Mouse (Mus musculus): ENCODE results near the gene Xpa.
A peak's percentile ranks its signal among the peaks of the same experiment; 100 is the strongest.

The Xpa gene

GRCm38 (mm10) chr4:46144323-46144722, 51.8 kb downstream of the Xpa start:
- no peak for DNase-seq (ENCODE audit: low spot score in 2 of 2)

GRCm38 (mm10) chr4:46138287-46139222, 57.6 kb downstream of the Xpa start, which contains the start of the genes Ncbp1 and Tstd2:
Ncbp1 (plus strand) TSS chr4:46138613.
Tstd2 (minus strand) TSS chr4:46138694.
- peak; percentile 86 to 87 for DNase-seq (ENCODE audit: low spot score in 2 of 2)

GRCm38 (mm10) chr4:46137629-46138286, 58.4 kb downstream of the Xpa start:
- DNase-seq (ENCODE audit: low spot score in 2 of 2): no peak

- DNase-seq (ENCODE audit: low spot score in 2 of 2): no peak
Observed at GRCm38 (mm10) chr4:46131791-46132190, 64.3 kb downstream of the Xpa start.

GRCm38 (mm10) chr4:46130221-46130620, 65.9 kb downstream of the Xpa start:
- no peak for DNase-seq (ENCODE audit: low spot score in 2 of 2)

GRCm38 (mm10) chr4:46129311-46130004, 66.7 kb downstream of the Xpa start:
- no peak for DNase-seq (ENCODE audit: low spot score in 2 of 2)

- peak; percentile 62 to 73 for DNase-seq (ENCODE audit: low spot score in 2 of 2)
Observed at GRCm38 (mm10) chr4:46126541-46126940, 69.6 kb downstream of the Xpa start.

- DNase-seq (ENCODE audit: low spot score in 2 of 2): no peak
Observed at GRCm38 (mm10) chr4:46123358-46123757, 72.8 kb downstream of the Xpa start.

- DNase-seq (ENCODE audit: low spot score in 2 of 2): no peak
Observed at GRCm38 (mm10) chr4:46120767-46121166, 75.3 kb downstream of the Xpa start.

- no peak for DNase-seq (ENCODE audit: low spot score in 2 of 2)
Observed at GRCm38 (mm10) chr4:46119514-46120094, 76.5 kb downstream of the Xpa start.

- DNase-seq (ENCODE audit: low spot score in 2 of 2): no peak
Observed at GRCm38 (mm10) chr4:46117536-46117935, 78.6 kb downstream of the Xpa start.

GRCm38 (mm10) chr4:46116544-46117175, 79.5 kb downstream of the Xpa start:
- no peak for DNase-seq (ENCODE audit: low spot score in 2 of 2)

GRCm38 (mm10) chr4:46115308-46115707, 80.8 kb downstream of the Xpa start:
- DNase-seq (ENCODE audit: low spot score in 2 of 2): no peak

GRCm38 (mm10) chr4:46111361-46111760, 84.8 kb downstream of the Xpa start:
- no peak for DNase-seq (ENCODE audit: low spot score in 2 of 2)

- no peak for DNase-seq (ENCODE audit: low spot score in 2 of 2)
Observed at GRCm38 (mm10) chr4:46110084-46110483, 86.0 kb downstream of the Xpa start.
